Mouse (Mus musculus) heart, embryonic 13.5 days (tissue): Measurements from ENCODE around the gene Lamtor5. TPM values are rescaled to one million over a fixed set of nuclear protein-coding genes. Genes with fewer than 3 reads are reported as not detected.
A peak's percentile ranks its signal among the peaks of the same experiment; 100 is the strongest.

Experiments
- ATAC-seq: fragments of 200-750 bp; cut with Nextera tagmentation; 2 replicates; pipeline ENCODE4 v1.8.0; 2017; ENCODE audit warnings: moderate TSS enrichment; ENCODE audit not compliant: insufficient number of reproducible peaks, low FRiP score, low TSS enrichment; ENCODE audit errors: extremely low read depth
- H3K27ac ChIP-seq: fragments of 300-500 bp; sonication (generic); replicated peaks from 2 replicates; pipeline ENCODE4 v1.5.1; 2015; ENCODE audit warnings: moderate library complexity, mild to moderate bottlenecking, inconsistent platforms
- H3K27me3 ChIP-seq: fragments of 300-500 bp; sonication (generic); replicated peaks from 2 replicates; pipeline ENCODE4 v1.6.1; 2015; ENCODE audit warnings: mild to moderate bottlenecking, inconsistent platforms
- H3K36me3 ChIP-seq: fragments of 300-500 bp; sonication (generic); 2 replicates; pipeline ENCODE4 v1.6.1; 2015; ENCODE audit warnings: mild to moderate bottlenecking, inconsistent platforms
- H3K4me1 ChIP-seq: fragments of 300-500 bp; sonication (generic); 2 replicates; pipeline ENCODE4 v1.6.1; 2015; ENCODE audit warnings: inconsistent platforms
- H3K4me2 ChIP-seq: fragments of 300-500 bp; sonication (generic); 2 replicates; pipeline ENCODE4 v1.6.1; 2015; ENCODE audit warnings: inconsistent platforms, mild to moderate bottlenecking, moderate library complexity
- H3K4me3 ChIP-seq: fragments of 300-500 bp; sonication (generic); 2 replicates; pipeline ENCODE4 v1.5.1; 2015; ENCODE audit warnings: moderate library complexity, mild to moderate bottlenecking, inconsistent platforms
- H3K9ac ChIP-seq: fragments of 300-500 bp; sonication (generic); 2 replicates; pipeline ENCODE4 v1.6.1; 2015; ENCODE audit warnings: inconsistent platforms, mild to moderate bottlenecking, moderate library complexity
- H3K9me3 ChIP-seq: fragments of 300-500 bp; sonication (generic); 2 replicates; pipeline ENCODE4 v1.6.1; 2016; ENCODE audit warnings: inconsistent platforms
- WGBS: fragments of 180-500 bp; shearing (Covaris S2); methylation state at CpG from one replicate; pipeline ENCODE4 v1.1.7; 2015; ENCODE audit warnings: mixed read lengths; 5-methylcytosine and 5-hydroxymethylcytosine counted together
- polyA plus RNA-seq: library from polyadenylated mRNA; unstranded; fragments of >200 nt; fragmentation: Nextera tagmentation; extraction: Ambion mirVana; gene quantifications from 2 replicates; pipeline ENCODE4 v1.2.1, GENCODE M21; 2015

The Lamtor5 gene
- polyA plus RNA-seq, 1 experiment from 2014 or later: 149 TPM

- Histone ChIP-seq H3K4me1 (peaks cover 72% of the 10 kb centered on the region), H3K4me3 (no peak overlapping the region), H3K36me3 (peaks cover 64% of the 10 kb centered on the region), H3K9me3 (no peaks in the 10 kb centered on the region), H3K27me3 (no peaks in the 10 kb centered on the region), H3K9ac (no peak overlapping the region), H3K27ac (no peak overlapping the region), H3K4me2 (no peak overlapping the region)
- 93% methylated on average over 1 of the region's 1 CpGs for WGBS
- ATAC-seq: no peak
Observed at GRCm38 (mm10) chr3:107326442-107326841, 47.8 kb downstream of the Lamtor5 start.

GRCm38 (mm10) chr3:107330503-107331424 is 52.1 kb downstream of the Lamtor5 start:
- peak overlapping the region; percentile 98 for H3K4me3 ChIP-seq
- no peak overlapping the region for H3K27ac ChIP-seq
- H3K4me1 ChIP-seq: peaks cover 51% of the 10 kb centered on the region
- H3K9ac ChIP-seq: peak overlapping the region; percentile 99
- peaks cover 33% of the 10 kb centered on the region for H3K36me3 ChIP-seq
- no peaks in the 10 kb centered on the region for H3K9me3 ChIP-seq
- no peaks in the 10 kb centered on the region for H3K27me3 ChIP-seq
- H3K4me2 ChIP-seq: peak overlapping the region; percentile 82
- 52% methylated on average over 28 of the region's 28 CpGs for WGBS
- no peak for ATAC-seq

- Histone ChIP-seq H3K4me3 (peak overlapping the region; percentile 98), H3K27ac (peak overlapping the region; percentile 98), H3K4me1 (peaks cover 46% of the 10 kb centered on the region), H3K9me3 (no peaks in the 10 kb centered on the region), H3K27me3 (no peaks in the 10 kb centered on the region), H3K4me2 (peak overlapping the region; percentile 82), H3K36me3 (peaks cover 29% of the 10 kb centered on the region), H3K9ac (peak overlapping the region; percentile 99)
- no peak for ATAC-seq
- 16% methylated on average over 17 of the region's 17 CpGs for WGBS
Observed at GRCm38 (mm10) chr3:107331746-107332126, 53.1 kb downstream of the Lamtor5 start.

GRCm38 (mm10) chr3:107332127-107332959 is 53.7 kb downstream of the Lamtor5 start:
- H3K4me1 ChIP-seq: peaks cover 41% of the 10 kb centered on the region
- WGBS: under 1% methylated on average over 75 of the region's 75 CpGs
- no peaks in the 10 kb centered on the region for H3K9me3 ChIP-seq
- ATAC-seq: peak; percentile 6; the same call in 1 of the 2 replicates
- peaks cover 29% of the 10 kb centered on the region for H3K36me3 ChIP-seq
- H3K9ac ChIP-seq: peak overlapping the region; percentile 99
- H3K27me3 ChIP-seq: no peaks in the 10 kb centered on the region
- peak overlapping the region; percentile 82 for H3K4me2 ChIP-seq
- H3K4me3 ChIP-seq: peak overlapping the region; percentile 98
- H3K27ac ChIP-seq: peak overlapping the region; percentile 98

GRCm38 (mm10) chr3:107332960-107333380 is 54.3 kb downstream of the Lamtor5 start:
- Histone ChIP-seq H3K27ac (peak overlapping the region; percentile 98), H3K4me3 (peak overlapping the region; percentile 98), H3K9ac (peak overlapping the region; percentile 99), H3K27me3 (no peaks in the 10 kb centered on the region), H3K36me3 (peaks cover 25% of the 10 kb centered on the region), H3K4me2 (peak overlapping the region; percentile 82), H3K9me3 (no peaks in the 10 kb centered on the region), H3K4me1 (peaks cover 37% of the 10 kb centered on the region)
- under 1% methylated on average over 37 of the region's 37 CpGs for WGBS
- peak; percentile 95 for ATAC-seq

Other genes starting within 250 kb of the Lamtor5 start
- gene Kcna3, start 242.7 kb upstream of the Lamtor5 start, polyA plus RNA-seq: 0.74 and 0.90 TPM in 2 replicates
- 0.01 and 0.05 TPM in 2 replicates for gene Kcna2, start 177.7 kb upstream of the Lamtor5 start, polyA plus RNA-seq
- gene Kcna10, start 95.8 kb upstream of the Lamtor5 start, polyA plus RNA-seq: not detected in 2 replicates
- gene Cym, start 57.1 kb upstream of the Lamtor5 start, polyA plus RNA-seq: 1.0 and 7.4 TPM in 2 replicates
- not detected in 2 replicates for gene A630076J17Rik, start 48.2 kb upstream of the Lamtor5 start, polyA plus RNA-seq
- not detected in 2 replicates for gene Prok1, start 39.2 kb upstream of the Lamtor5 start, polyA plus RNA-seq
- gene Slc16a4, start 12.4 kb downstream of the Lamtor5 start, polyA plus RNA-seq: 1.6 TPM in 2 replicates
- gene Rbm15, start 54.8 kb downstream of the Lamtor5 start, polyA plus RNA-seq: 8.7 and 10.3 TPM in 2 replicates
- 0.06 and 0.07 TPM in 2 replicates for gene Kcnc4, start 180.7 kb downstream of the Lamtor5 start, polyA plus RNA-seq
- 4.1 and 4.7 TPM in 2 replicates for gene Slc6a17, start 239.2 kb downstream of the Lamtor5 start, polyA plus RNA-seq